Mouse (Mus musculus) layer of hippocampus, postnatal 10 days (tissue): ENCODE results near the gene Xpnpep1. TPM values are rescaled to one million over a fixed set of nuclear protein-coding genes. Genes with fewer than 3 reads are reported as not detected.

Source experiments
- DNase-seq, 2 experiments: peaks; one replicate each; pipeline ENCODE4 v3.0.0; 2021; ENCODE audit warnings: low spot score in 2 of 2
- microRNA-seq, 2 experiments: library from miRNA; unstranded; fragments of <30 nt; microRNA quantifications; one replicate each; pipeline ENCODE4 v1.2.0; 2021
- total RNA-seq, 2 experiments: library from RNA; stranded (reverse); gene quantifications; 2 replicates each; pipeline ENCODE4 v1.2.3; 2021

The Xpnpep1 gene
- total RNA-seq, 2 experiments from 2014 or later = 127 to 128 TPM

- no peak for DNase-seq
Measured at GRCm38 (mm10) chr19:53002166-53003095, 37.6 kb downstream of the Xpnpep1 start.

GRCm38 (mm10) chr19:52992880-52993440 is 47.1 kb downstream of the Xpnpep1 start:
- peak; percentile 56 to 71 for DNase-seq

DNA sequence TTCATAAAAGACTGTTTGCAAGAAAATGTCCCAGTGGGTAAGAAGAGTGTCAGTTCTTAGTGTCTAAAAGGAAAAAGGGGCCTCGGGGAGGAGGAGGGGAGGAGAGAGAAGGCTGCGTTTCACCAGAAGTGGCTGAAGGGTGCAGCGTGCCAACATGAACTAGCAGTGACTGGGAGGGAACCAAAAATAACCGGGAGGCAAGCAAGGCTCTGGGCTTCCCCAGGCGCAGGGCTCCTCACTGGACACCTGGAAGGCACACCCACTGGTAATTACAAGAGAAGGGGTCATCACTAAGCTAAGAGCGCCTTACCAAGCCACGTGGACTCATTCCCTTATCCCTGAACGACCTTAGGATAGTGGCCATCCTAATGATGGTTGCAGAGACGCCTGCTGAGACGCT is 48.1 kb downstream of the Xpnpep1 start:
- no peak for DNase-seq

DNA sequence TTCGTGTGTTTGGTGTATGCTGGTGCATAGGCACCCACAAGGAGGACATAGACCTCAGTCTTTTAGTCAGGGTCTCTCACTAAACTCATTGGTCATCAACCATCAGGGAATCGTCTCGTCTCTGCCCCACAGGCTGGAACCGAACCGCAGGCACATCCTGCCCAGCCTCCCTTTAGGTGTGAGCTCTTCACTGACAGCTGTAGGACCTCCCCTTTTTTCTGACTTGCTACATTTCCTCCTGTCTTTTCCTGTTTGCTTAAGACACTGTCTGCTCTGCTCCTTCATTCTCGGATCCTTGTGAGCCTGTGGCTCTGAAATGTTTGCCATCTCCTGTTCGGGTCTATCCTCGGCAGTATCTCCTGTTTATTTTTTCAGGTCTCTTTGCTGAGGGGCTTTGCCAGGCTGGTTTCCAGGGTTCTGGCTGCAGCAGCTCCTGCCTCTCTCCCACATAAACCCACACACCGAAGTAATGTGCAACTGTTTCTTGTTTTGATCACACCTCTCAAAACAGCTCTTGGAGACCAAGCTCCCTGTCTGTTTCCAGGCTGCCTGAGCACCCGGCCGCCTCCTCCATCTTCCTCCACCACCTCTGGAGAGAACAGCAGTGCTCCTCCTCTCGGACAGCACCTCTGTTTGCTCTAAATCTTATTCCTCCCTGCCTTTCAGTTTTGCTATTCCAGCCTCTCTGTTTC is 60.8 kb downstream of the Xpnpep1 start:
- no peak for DNase-seq

- peak; percentile 90 to 91 for DNase-seq
Measured at GRCm38 (mm10) chr19:52975564-52976185, 64.3 kb downstream of the Xpnpep1 start.

DNA sequence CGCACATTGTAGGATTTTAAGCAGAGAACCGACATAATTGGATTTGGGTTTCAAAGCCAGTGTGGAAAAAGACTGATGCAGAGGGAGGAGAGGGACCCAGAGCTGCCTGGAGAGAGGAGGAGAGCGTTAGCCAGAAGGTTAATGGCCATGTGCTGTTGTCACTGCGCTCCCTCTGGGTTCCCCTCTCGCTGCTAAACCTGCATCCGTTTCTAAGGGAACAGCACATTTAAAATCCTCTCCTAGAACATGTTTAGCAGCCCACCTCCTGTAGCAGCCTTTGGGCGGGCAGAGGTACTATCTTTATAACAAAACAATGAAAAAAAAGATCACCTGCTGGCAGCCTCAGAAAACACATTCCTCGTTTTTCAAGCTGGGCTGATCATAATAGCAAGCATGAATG is 73.7 kb downstream of the Xpnpep1 start:
- DNase-seq = no peak

- DNase-seq = no peak
Measured at GRCm38 (mm10) chr19:52962745-52963144, 77.3 kb downstream of the Xpnpep1 start.

DNA sequence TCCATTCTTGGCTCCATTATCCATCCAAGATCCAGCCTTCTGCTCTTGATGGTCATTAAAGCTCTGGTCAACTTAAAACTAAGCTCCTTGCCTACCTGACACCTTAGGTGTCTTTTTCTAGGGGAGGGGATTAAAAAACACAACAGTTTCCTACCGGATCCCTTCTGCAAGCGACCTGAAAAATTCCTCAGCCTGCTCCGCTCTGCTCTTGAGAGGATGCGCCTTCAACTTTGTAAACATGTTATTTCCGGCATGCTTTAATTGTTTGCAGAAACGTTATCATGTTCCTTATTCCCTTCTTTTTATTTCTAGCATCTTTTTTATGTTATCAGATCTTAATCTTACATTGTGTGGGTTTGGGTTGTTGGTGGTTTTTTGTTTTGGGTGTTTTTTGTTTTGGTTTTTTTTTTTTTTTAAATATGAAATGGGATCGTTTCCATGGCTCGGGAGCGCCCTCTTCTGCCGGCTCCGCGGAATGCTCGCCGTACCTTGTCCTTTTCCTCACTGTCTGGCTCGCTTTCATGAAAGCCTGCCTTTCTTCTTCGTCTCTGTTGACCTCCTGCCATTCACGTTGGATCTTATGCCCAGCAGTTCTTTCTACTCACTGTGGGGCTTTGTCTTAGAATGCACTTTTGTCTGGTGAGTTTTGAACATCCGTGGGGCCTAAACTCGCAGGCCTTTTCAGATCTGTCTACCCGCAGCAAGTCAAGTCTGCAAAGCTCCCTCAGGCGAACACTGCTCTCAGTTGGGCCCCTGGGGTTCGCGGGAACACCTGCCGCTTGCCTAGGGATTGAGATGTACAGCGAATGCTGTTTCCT is 117.1 kb downstream of the Xpnpep1 start:
- peak; percentile 77 to 82 for DNase-seq

- DNase-seq = no peak
Measured at GRCm38 (mm10) chr19:52904182-52904581, 135.8 kb downstream of the Xpnpep1 start.

- no peak for DNase-seq
Measured at GRCm38 (mm10) chr19:52891807-52892442, 148.1 kb downstream of the Xpnpep1 start.

Small RNAs within 50 kb of the gene (microRNA-seq; reads per million reads assigned to microRNA genes)
- gene Mir6407 = 0 reads per million in 2 experiments

Other genes with a start within 250 kb of the Xpnpep1 start
- gene Add3, start 100.2 kb upstream of the Xpnpep1 start, total RNA-seq = 100 to 1,000 TPM; 120 to 122 TPM